ENCODE assay signal across 8 mouse cellular contexts in the genomic region with DNA sequence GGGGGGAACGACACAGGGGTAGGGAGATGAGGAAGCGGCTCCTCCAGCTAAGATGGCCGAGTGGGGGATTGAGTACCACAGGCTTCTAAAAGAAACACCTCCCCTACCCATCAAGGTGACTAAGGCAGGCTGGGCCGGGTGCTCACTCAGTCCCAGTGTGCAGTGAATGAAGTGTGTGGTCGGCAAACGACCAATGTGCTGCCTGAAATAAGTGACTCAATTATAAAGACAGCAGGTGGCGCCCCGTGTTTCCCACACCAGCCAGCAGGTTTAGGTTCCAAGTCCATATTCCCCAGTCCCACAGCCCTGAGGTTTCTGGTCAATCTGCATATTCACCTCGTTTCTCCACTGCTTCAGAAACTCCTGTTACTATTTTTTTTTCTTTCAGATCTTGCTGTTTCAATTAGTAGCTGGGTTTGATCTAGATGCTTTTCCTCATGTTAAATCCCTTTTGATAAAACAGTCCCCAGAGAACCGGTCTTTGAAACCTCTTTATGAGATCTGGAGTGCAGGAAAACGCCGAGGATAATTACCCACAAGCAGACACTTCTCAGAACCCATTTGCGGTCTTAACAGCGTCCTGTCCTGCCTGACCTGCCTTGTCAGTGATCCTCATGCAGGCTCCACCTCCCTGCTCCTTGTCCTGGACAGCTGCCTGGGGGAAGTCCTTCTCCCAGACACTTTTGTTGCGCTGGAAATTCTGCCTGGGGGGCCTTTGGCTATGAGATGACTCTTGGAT. TPM values are rescaled to one million over a fixed set of nuclear protein-coding genes. Genes with fewer than 3 reads are reported as not detected.
A peak's percentile ranks its signal among the peaks of the same experiment; 100 is the strongest.
DNase-seq lines count a peak whose midpoint lies in the region; ATAC-seq lines count a peak whose summit lies in the region.

No protein-coding gene starts in this region.

- DNase-seq in gastrocnemius, adult 18-20 months (ENCODE audit: low spot score): peak; percentile 66
- DNase-seq in gastrocnemius, postnatal 25 days: no peak
- DNase-seq in Muller cell, postnatal 12 days (ENCODE audit: inconsistent ontology term): peak; percentile 67
- peak; percentile 36 to 55 for DNase-seq in heart, adult 9 months (ENCODE audit: low spot score in 2 of 2)
- DNase-seq in kidney, postnatal 4 days: peak; percentile 75 to 79
- peak; percentile 62 for DNase-seq in lung, postnatal 25 days (ENCODE audit: low spot score)
- DNase-seq in spleen, postnatal 36 days (ENCODE audit: low spot score in 2 of 2): peak; percentile 42 to 50

- peak; percentile 75 for ATAC-seq in common myeloid progenitor, adult 5-6 weeks (replicated peaks; ENCODE audit: low read depth, poor library complexity, severe bottlenecking)

RNA-seq across cellular contexts. Expression of gene Galnt10, which starts 27.5 kb away (rescaled TPM):
- 1 to 10 TPM; 4.0 to 4.2 TPM for total RNA-seq in gastrocnemius, adult 18-20 months (2021)
- total RNA-seq in gastrocnemius, postnatal 25 days (2021): 1 to 10 TPM; 6.0 to 7.5 TPM
- total RNA-seq in common myeloid progenitor, adult 5-6 weeks (2017): 9.2 and 15.1 TPM in 2 replicates
